Mouse (Mus musculus) limb, embryonic 11.5 days (tissue): ENCODE results near the gene Orai3. TPM values are rescaled to one million over a fixed set of nuclear protein-coding genes. Genes with fewer than 3 reads are reported as not detected.

Source experiments
- ATAC-seq: fragments of 200-750 bp; cut with Nextera tagmentation; 2 replicates; pipeline ENCODE4 v1.8.0; 2017; ENCODE audit warnings: low read depth; ENCODE audit not compliant: insufficient number of reproducible peaks, low FRiP score, low TSS enrichment
- DNase-seq: peaks from one replicate; pipeline ENCODE4 v3.0.0-alpha.2; 2015; ENCODE audit warnings: low spot score
- H3K27ac ChIP-seq: fragments of 300-500 bp; sonication (generic); replicated peaks from 2 replicates; pipeline ENCODE4 v1.5.1; 2014; ENCODE audit warnings: low read depth, mild to moderate bottlenecking, low read length
- H3K27me3 ChIP-seq: fragments of 300-500 bp; sonication (generic); 2 replicates; pipeline ENCODE4 v1.6.1; 2014; ENCODE audit warnings: mild to moderate bottlenecking, low read length, mixed read lengths; ENCODE audit not compliant: control insufficient read depth, insufficient read depth
- H3K36me3 ChIP-seq: fragments of 300-500 bp; sonication (generic); 2 replicates; pipeline ENCODE4 v1.6.1; 2014; ENCODE audit warnings: mild to moderate bottlenecking, low read length, moderate library complexity, mixed read lengths; ENCODE audit not compliant: control insufficient read depth, insufficient read depth
- H3K4me1 ChIP-seq: fragments of 300-500 bp; sonication (generic); 2 replicates; pipeline ENCODE4 v1.6.1; 2014; ENCODE audit warnings: low read length, mixed read lengths; ENCODE audit not compliant: control insufficient read depth, insufficient read depth
- H3K4me2 ChIP-seq: fragments of 300-500 bp; sonication (generic); 2 replicates; pipeline ENCODE4 v1.6.1; 2014; ENCODE audit warnings: low read depth, mild to moderate bottlenecking, moderate library complexity; ENCODE audit not compliant: severe bottlenecking
- H3K4me3 ChIP-seq: fragments of 300-500 bp; sonication (generic); 2 replicates; pipeline ENCODE4 v1.5.1; 2014; ENCODE audit warnings: low read depth, low read length
- H3K9ac ChIP-seq: fragments of 300-500 bp; sonication (generic); 2 replicates; pipeline ENCODE4 v1.6.1; 2014; ENCODE audit warnings: mild to moderate bottlenecking, low read length
- H3K9me3 ChIP-seq: fragments of 300-500 bp; sonication (generic); 2 replicates; pipeline ENCODE4 v1.6.1; 2016; ENCODE audit warnings: low read length; ENCODE audit not compliant: control insufficient read depth
- WGBS: fragments of 180-500 bp; shearing (Covaris S2); extraction: QIAGEN DNeasy Blood & Tissue Kit; methylation state at CpG from one replicate; pipeline ENCODE4 v1.1.7; 2014; 5-methylcytosine and 5-hydroxymethylcytosine counted together
- polyA plus RNA-seq: library from polyadenylated mRNA; unstranded; fragments of >200 nt; fragmentation: Nextera tagmentation; extraction: Ambion mirVana; gene quantifications from 2 replicates; pipeline ENCODE4 v1.2.1, GENCODE M21; 2014

Orai3 gene
- polyA plus RNA-seq, 1 experiment from 2014 or later = 12.3 TPM

- no peak overlapping the region for H3K4me2 ChIP-seq
- no peaks in the 10 kb centered on the region for H3K4me1 ChIP-seq
- no peak overlapping the region for H3K9ac ChIP-seq
- DNase-seq (no peak), ATAC-seq (no peak)
- no peak overlapping the region for H3K27ac ChIP-seq
- H3K27me3 ChIP-seq = no peaks in the 10 kb centered on the region
- peaks cover 35% of the 10 kb centered on the region for H3K36me3 ChIP-seq
- no peaks in the 10 kb centered on the region for H3K9me3 ChIP-seq
- no peak overlapping the region for H3K4me3 ChIP-seq
- 92% methylated on average over 23 of the region's 23 CpGs for WGBS
These were observed 27.6 kb downstream of the Orai3 start for GRCm38 (mm10) chr7:127797076-127797845.

- H3K27ac ChIP-seq = no peak overlapping the region
- no peak overlapping the region for H3K9ac ChIP-seq
- ATAC-seq (no peak), DNase-seq (no peak)
- no peak overlapping the region for H3K4me3 ChIP-seq
- WGBS = 89% methylated on average over 4 of the region's 4 CpGs
- no peaks in the 10 kb centered on the region for H3K4me1 ChIP-seq
- no peak overlapping the region for H3K4me2 ChIP-seq
- no peaks in the 10 kb centered on the region for H3K27me3 ChIP-seq
- peaks cover 33% of the 10 kb centered on the region for H3K36me3 ChIP-seq
- no peaks in the 10 kb centered on the region for H3K9me3 ChIP-seq
These were observed 29.0 kb downstream of the Orai3 start for GRCm38 (mm10) chr7:127798591-127798990.

DNA sequence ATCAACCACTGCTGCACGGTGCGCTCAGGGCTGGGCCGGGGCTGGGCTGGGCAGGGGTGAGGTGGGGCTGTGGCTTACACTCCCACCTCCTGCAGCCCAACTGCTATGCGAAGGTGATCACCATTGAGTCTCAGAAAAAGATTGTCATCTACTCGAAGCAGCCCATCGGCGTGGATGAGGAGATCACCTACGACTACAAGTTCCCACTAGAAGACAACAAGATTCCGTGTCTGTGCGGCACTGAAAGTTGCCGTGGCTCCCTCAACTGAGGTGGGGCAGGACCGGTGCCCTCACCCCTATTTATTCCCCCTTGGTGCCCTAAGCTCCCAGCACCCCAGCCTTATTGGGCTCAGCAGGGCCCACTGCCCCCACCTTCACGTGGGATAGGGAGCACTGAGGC is 29.6 kb downstream of the Orai3 start:
- WGBS = 90% methylated on average over 13 of the region's 13 CpGs
- no peak overlapping the region for H3K4me3 ChIP-seq
- DNase-seq = no peak

GRCm38 (mm10) chr7:127799738-127800137 is 30.1 kb downstream of the Orai3 start:
- 96% methylated on average over 1 of the region's 1 CpGs for WGBS
- H3K27ac ChIP-seq = no peak overlapping the region
- no peak for ATAC-seq

More for the DNA sequence above, 29.6 kb downstream of the Orai3 start:
- Histone ChIP-seq H3K27ac (no peak overlapping the region), H3K9me3 (no peaks in the 10 kb centered on the region), H3K4me1 (no peaks in the 10 kb centered on the region), H3K9ac (no peak overlapping the region), H3K27me3 (no peaks in the 10 kb centered on the region), H3K36me3 (peaks cover 33% of the 10 kb centered on the region), H3K4me2 (no peak overlapping the region)
- ATAC-seq = no peak

DNA sequence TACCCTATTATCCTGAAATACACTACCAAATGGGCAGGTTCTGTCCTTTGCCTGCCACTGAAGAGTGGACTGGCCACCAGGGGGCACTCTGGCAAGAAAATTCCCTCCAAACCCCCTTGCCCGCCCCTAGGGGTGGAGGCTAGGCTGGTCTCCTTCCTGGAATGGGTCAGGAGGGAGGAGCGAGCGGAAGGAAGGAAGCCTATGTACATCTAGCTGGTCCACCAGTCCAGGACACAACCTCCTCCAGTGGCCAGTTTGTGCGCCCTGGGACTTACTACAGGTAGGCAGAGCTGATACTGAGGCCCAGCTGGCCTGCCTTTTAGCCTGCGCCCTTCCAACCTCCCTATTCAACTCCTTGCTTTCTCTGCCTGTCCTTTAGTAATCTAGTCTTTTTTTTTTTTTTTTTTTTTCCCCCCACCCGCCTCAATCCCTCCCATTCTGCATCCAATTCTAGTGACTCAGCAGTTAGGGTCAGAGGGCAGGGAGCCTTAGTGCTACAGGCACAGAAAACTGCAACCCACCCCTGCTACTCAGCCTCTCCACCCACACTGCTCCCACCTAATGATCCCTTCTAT is 30.9 kb downstream of the Orai3 start, which contains the start of gene Hsd3b7:
Gene Hsd3b7, plus strand, starts transcription at position 170 of the 575 bp plus-strand sequence.
- ATAC-seq (peak; percentile 73), DNase-seq (peak; percentile 96)
- Histone ChIP-seq H3K4me3 (0 out of 2 replicates have a peak within 1 kb of the TSS, but pooled peaks have one; percentile 5), H3K4me1 (no peaks in the 10 kb centered on the region), H3K9me3 (no peaks in the 10 kb centered on the region), H3K9ac (peak within 1 kb of the TSS; percentile 27; the same call in 1 of the 2 replicates), H3K4me2 (no peak within 1 kb of the TSS; the same call in 1 of the 2 replicates), H3K36me3 (peaks cover 27% of the 10 kb centered on the region), H3K27ac (no peak within 1 kb of the TSS), H3K27me3 (no peaks in the 10 kb centered on the region)
- WGBS = 34% methylated on average over 6 of the region's 6 CpGs

More at GRCm38 (mm10) chr7:127799738-127800137, 30.1 kb downstream of the Orai3 start:
- no peak overlapping the region for H3K4me2 ChIP-seq
- H3K9ac ChIP-seq = no peak overlapping the region
- no peaks in the 10 kb centered on the region for H3K27me3 ChIP-seq
- H3K4me1 ChIP-seq = no peaks in the 10 kb centered on the region
- no peaks in the 10 kb centered on the region for H3K9me3 ChIP-seq
- DNase-seq = no peak
- H3K36me3 ChIP-seq = peaks cover 33% of the 10 kb centered on the region
- no peak overlapping the region for H3K4me3 ChIP-seq

DNA sequence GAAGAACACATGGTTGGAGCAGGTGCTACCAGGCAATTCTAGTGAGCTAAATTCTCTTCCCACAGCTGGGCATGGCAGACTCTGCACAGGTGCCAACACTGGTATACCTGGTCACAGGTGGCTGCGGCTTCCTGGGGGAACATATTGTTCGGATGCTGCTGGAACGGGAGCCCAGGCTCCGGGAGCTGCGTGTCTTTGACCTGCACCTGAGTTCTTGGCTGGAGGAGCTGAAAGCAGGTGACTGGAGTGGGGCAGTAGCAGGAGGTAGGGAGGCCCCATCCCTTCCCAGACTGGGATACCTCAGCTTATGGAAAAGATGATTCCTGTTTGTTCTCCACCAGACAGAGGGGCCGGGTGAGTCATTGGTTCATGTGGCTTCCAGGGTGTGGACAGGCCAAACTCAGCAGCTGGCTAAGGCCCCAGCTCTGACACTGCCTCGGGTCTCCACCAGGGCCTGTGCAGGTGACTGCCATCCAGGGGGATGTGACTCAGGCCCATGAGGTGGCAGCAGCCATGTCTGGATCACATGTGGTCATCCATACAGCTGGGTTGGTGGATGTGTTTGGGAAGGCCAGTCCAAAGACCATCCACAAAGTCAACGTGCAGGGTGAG is 31.5 kb downstream of the Orai3 start:
- peaks cover 22% of the 10 kb centered on the region; the same call in 1 of the 2 replicates for H3K36me3 ChIP-seq
- peak overlapping the region; percentile 27; the same call in 1 of the 2 replicates for H3K9ac ChIP-seq
- no peaks in the 10 kb centered on the region for H3K9me3 ChIP-seq
- 93% methylated on average over 8 of the region's 8 CpGs for WGBS
- H3K27me3 ChIP-seq = no peaks in the 10 kb centered on the region
- ATAC-seq (no peak), DNase-seq (no peak)
- H3K4me3 ChIP-seq = 0 out of 2 replicates have a peak overlapping the region, but pooled peaks have one; percentile 5
- no peak overlapping the region for H3K4me2 ChIP-seq
- H3K27ac ChIP-seq = no peak overlapping the region
- no peaks in the 10 kb centered on the region for H3K4me1 ChIP-seq

GRCm38 (mm10) chr7:127802313-127802712 is 32.7 kb downstream of the Orai3 start:
- Histone ChIP-seq H3K27ac (no peak overlapping the region), H3K36me3 (peaks cover 17% of the 10 kb centered on the region; the same call in 1 of the 2 replicates), H3K4me3 (no peak overlapping the region), H3K4me2 (no peak overlapping the region), H3K9ac (no peak overlapping the region), H3K27me3 (no peaks in the 10 kb centered on the region), H3K4me1 (no peaks in the 10 kb centered on the region), H3K9me3 (no peaks in the 10 kb centered on the region)
- ATAC-seq (no peak), DNase-seq (no peak)
- WGBS = 91% methylated on average over 17 of the region's 17 CpGs

GRCm38 (mm10) chr7:127808821-127809220 is 39.2 kb downstream of the Orai3 start:
- H3K27ac ChIP-seq = no peak overlapping the region
- H3K4me3 ChIP-seq = no peak overlapping the region
- no peaks in the 10 kb centered on the region for H3K36me3 ChIP-seq
- no peaks in the 10 kb centered on the region for H3K27me3 ChIP-seq
- H3K4me1 ChIP-seq = no peaks in the 10 kb centered on the region
- no peak for DNase-seq
- no peak overlapping the region for H3K9ac ChIP-seq
- WGBS = 85% methylated on average over 5 of the region's 5 CpGs
- H3K4me2 ChIP-seq = no peak overlapping the region
- ATAC-seq = no peak
- no peaks in the 10 kb centered on the region for H3K9me3 ChIP-seq
